Mouse (Mus musculus): Measurements from ENCODE around the gene Gm21764. TPM values are rescaled to one million over a fixed set of nuclear protein-coding genes. Genes with fewer than 3 reads are reported as not detected.
"Not testable (repeated sequence)": the region's sequence is repeated elsewhere in the genome, so short reads cannot be mapped to it uniquely, and the experiment has no call there.

Gm21764 gene
- not detected in 2 replicates for polyA plus RNA-seq (2015; fragmentation: Nextera tagmentation; extraction: Ambion mirVana)

DNA sequence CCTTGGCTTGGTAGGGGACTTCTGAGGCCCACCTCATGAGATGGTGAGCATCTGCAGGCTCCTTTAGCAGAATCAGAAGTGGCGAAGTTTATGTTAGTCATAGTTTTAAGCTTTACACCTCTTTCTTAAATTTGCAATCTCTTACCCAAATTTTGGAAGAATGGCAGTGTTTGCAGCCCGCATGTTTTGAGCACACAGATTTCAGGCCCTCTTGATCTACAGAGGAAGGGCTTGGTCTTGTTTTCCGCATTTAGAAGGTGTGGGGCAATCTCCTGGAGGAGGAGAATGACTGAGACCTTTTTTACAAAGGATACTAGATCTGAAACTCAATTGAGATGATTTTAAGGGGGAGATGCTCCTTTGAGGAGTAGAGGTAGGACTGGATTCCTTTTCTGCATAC is at the start of gene Gm21764:
Gene Gm21764, minus strand, starts transcription at position 101 of the 400 bp plus-strand sequence.
- H3K9me3 ChIP-seq (replicated peaks; ENCODE audit: low read length); H3K9ac ChIP-seq (ENCODE audit: low read depth, low read length); H3K4me2 ChIP-seq (ENCODE audit: low read length); H3K27ac ChIP-seq; H3K4me1 ChIP-seq (replicated peaks; ENCODE audit: insufficient read depth, low read length); H3K36me3 ChIP-seq (ENCODE audit: insufficient read depth, low read length); H3K27me3 ChIP-seq (ENCODE audit: insufficient read depth, low read length); H3K4me3 ChIP-seq (replicated peaks; ENCODE audit: low read depth, low read length); DNase-seq (ENCODE audit: low spot score); ATAC-seq (replicated peaks; ENCODE audit: low FRiP score, low read depth): not testable (repeated sequence)
- WGBS: no CpG with 5 or more reads among the region's 3 CpGs

DNA sequence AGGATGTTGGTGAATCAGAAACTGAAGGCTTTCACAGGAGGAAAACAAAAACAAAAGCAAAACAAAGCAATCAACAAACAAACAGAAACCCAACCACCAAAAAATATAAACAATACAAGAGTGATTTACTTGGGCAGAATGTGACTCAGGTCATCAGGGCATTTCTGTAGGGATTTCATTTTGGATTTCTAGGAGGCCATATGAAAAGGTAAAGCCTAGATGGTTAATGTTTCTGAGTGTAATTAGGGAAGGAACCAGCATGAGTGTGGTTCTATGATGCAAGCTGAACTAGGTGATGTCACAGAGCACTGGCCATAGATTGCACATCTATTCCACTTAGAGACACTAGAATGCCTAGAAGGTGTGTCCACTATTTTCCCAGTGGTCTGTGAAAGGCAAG is 27.2 kb upstream of the Gm21764 start, which contains the start of gene Ssty1:
Gene Ssty1, plus strand, starts transcription at position 301 of the 400 bp plus-strand sequence.
- not testable (repeated sequence) for H3K4me2 ChIP-seq (ENCODE audit: low read length); H3K9me3 ChIP-seq (replicated peaks; ENCODE audit: low read length); H3K4me3 ChIP-seq (replicated peaks; ENCODE audit: low read depth, low read length); H3K4me1 ChIP-seq (replicated peaks; ENCODE audit: insufficient read depth, low read length); ATAC-seq (replicated peaks; ENCODE audit: low FRiP score, low read depth); H3K27me3 ChIP-seq (ENCODE audit: insufficient read depth, low read length); H3K9ac ChIP-seq (ENCODE audit: low read depth, low read length); H3K27ac ChIP-seq; H3K36me3 ChIP-seq (ENCODE audit: insufficient read depth, low read length); DNase-seq (ENCODE audit: low spot score)

Other genes starting within 250 kb of the Gm21764 start
- gene Gm21904, start 215.5 kb downstream of the Gm21764 start, polyA plus RNA-seq (2015; fragmentation: Nextera tagmentation; extraction: Ambion mirVana): not detected in 2 replicates
- not detected in 2 replicates for gene Gm20772, start 187.1 kb downstream of the Gm21764 start, polyA plus RNA-seq (2015; fragmentation: Nextera tagmentation; extraction: Ambion mirVana)
- not detected in 2 replicates for gene Gm20831, start 187.1 kb downstream of the Gm21764 start, polyA plus RNA-seq (2015; fragmentation: Nextera tagmentation; extraction: Ambion mirVana)
- not detected in 2 replicates for gene Srsy, start 124.5 kb downstream of the Gm21764 start, polyA plus RNA-seq (2015; fragmentation: Nextera tagmentation; extraction: Ambion mirVana)
- gene Ssty1, start 27.3 kb upstream of the Gm21764 start, polyA plus RNA-seq (2015; fragmentation: Nextera tagmentation; extraction: Ambion mirVana): not detected in 2 replicates